Mouse (Mus musculus): ENCODE measurements around the gene Iqschfp. TPM values are rescaled to one million over a fixed set of nuclear protein-coding genes. Genes with fewer than 3 reads are reported as not detected.

Iqschfp gene
- polyA plus RNA-seq, 1 experiment from 2014 or later: not detected

- TF ChIP-seq EP300 (IDR thresholded peaks at IDR 0.05): no peak
- TF ChIP-seq CTCF (IDR thresholded peaks at IDR 0.05): no peak
- WGBS: 58% methylated on average over 3 of the region's 3 CpGs
- H3K4me1 ChIP-seq (ENCODE audit: insufficient read depth, low read depth, low read length): no peaks in the 10 kb centered on the region
- no peak overlapping the region for H3K4me3 ChIP-seq (ENCODE audit: low read depth, low read length)
- ATAC-seq (no peak), DNase-seq (ENCODE audit: low spot score) (no peak)
- H3K9me3 ChIP-seq (ENCODE audit: low read length): no peaks in the 10 kb centered on the region
- no peak overlapping the region for H3K27ac ChIP-seq (ENCODE audit: low read length)
- H3K4me2 ChIP-seq (replicated peaks; ENCODE audit: low read depth, low read length): no peak overlapping the region
- H3K36me3 ChIP-seq (ENCODE audit: insufficient read depth, low read length): no peaks in the 10 kb centered on the region
- H3K9ac ChIP-seq (replicated peaks; ENCODE audit: low read depth): no peak overlapping the region
- no peaks in the 10 kb centered on the region for H3K27me3 ChIP-seq (replicated peaks; ENCODE audit: insufficient read depth, low read length)
Measured at GRCm38 (mm10) chr3:67935829-67936228, 43.8 kb downstream of the Iqschfp start.

GRCm38 (mm10) chr3:67947000-67947399 lies 55.0 kb downstream of the Iqschfp start:
- DNase-seq (ENCODE audit: low spot score) (no peak), ATAC-seq (no peak)
- TF ChIP-seq CTCF (IDR thresholded peaks at IDR 0.05): no peak
- no peak for TF ChIP-seq EP300 (IDR thresholded peaks at IDR 0.05)
- Histone ChIP-seq H3K36me3 (ENCODE audit: insufficient read depth, low read length) (no peaks in the 10 kb centered on the region), H3K9me3 (ENCODE audit: low read length) (no peaks in the 10 kb centered on the region), H3K27ac (ENCODE audit: low read length) (no peak overlapping the region), H3K4me1 (ENCODE audit: insufficient read depth, low read depth, low read length) (no peaks in the 10 kb centered on the region), H3K9ac (replicated peaks; ENCODE audit: low read depth) (no peak overlapping the region), H3K4me3 (ENCODE audit: low read depth, low read length) (no peak overlapping the region), H3K4me2 (replicated peaks; ENCODE audit: low read depth, low read length) (no peak overlapping the region), H3K27me3 (replicated peaks; ENCODE audit: insufficient read depth, low read length) (no peaks in the 10 kb centered on the region)
- WGBS: 81% methylated on average over 2 of the region's 2 CpGs

- DNase-seq (ENCODE audit: low spot score) (no peak), ATAC-seq (no peak)
- no peak overlapping the region for H3K9ac ChIP-seq (replicated peaks; ENCODE audit: low read depth)
- H3K9me3 ChIP-seq (ENCODE audit: low read length): no peaks in the 10 kb centered on the region
- H3K4me1 ChIP-seq (ENCODE audit: insufficient read depth, low read depth, low read length): no peaks in the 10 kb centered on the region
- no peak overlapping the region for H3K4me2 ChIP-seq (replicated peaks; ENCODE audit: low read depth, low read length)
- no peaks in the 10 kb centered on the region for H3K27me3 ChIP-seq (replicated peaks; ENCODE audit: insufficient read depth, low read length)
- WGBS: 52% methylated on average over 5 of the region's 5 CpGs
- no peaks in the 10 kb centered on the region for H3K36me3 ChIP-seq (ENCODE audit: insufficient read depth, low read length)
- H3K4me3 ChIP-seq (ENCODE audit: low read depth, low read length): no peak overlapping the region
- no peak overlapping the region for H3K27ac ChIP-seq (ENCODE audit: low read length)
- TF ChIP-seq EP300 (IDR thresholded peaks at IDR 0.05): no peak
- TF ChIP-seq CTCF (IDR thresholded peaks at IDR 0.05): no peak
Measured at GRCm38 (mm10) chr3:67952517-67952940, 60.5 kb downstream of the Iqschfp start.

GRCm38 (mm10) chr3:67954459-67955065 lies 62.5 kb downstream of the Iqschfp start:
- no peak for DNase-seq (ENCODE audit: low spot score)
- WGBS: 24% methylated on average over 5 of the region's 5 CpGs
- ATAC-seq: no peak

GRCm38 (mm10) chr3:67959672-67960071 lies 67.6 kb downstream of the Iqschfp start:
- Histone ChIP-seq H3K4me2 (replicated peaks; ENCODE audit: low read depth, low read length) (no peak overlapping the region), H3K27me3 (replicated peaks; ENCODE audit: insufficient read depth, low read length) (no peaks in the 10 kb centered on the region), H3K4me3 (ENCODE audit: low read depth, low read length) (no peak overlapping the region), H3K9me3 (ENCODE audit: low read length) (no peaks in the 10 kb centered on the region), H3K9ac (replicated peaks; ENCODE audit: low read depth) (no peak overlapping the region), H3K27ac (ENCODE audit: low read length) (no peak overlapping the region), H3K4me1 (ENCODE audit: insufficient read depth, low read depth, low read length) (no peaks in the 10 kb centered on the region), H3K36me3 (ENCODE audit: insufficient read depth, low read length) (no peaks in the 10 kb centered on the region)
- ATAC-seq: no peak
- WGBS: 69% methylated on average over 7 of the region's 7 CpGs
- no peak for TF ChIP-seq EP300 (IDR thresholded peaks at IDR 0.05)
- TF ChIP-seq CTCF (IDR thresholded peaks at IDR 0.05): no peak
- no peak for DNase-seq (ENCODE audit: low spot score)

More at GRCm38 (mm10) chr3:67954459-67955065, 62.5 kb downstream of the Iqschfp start:
- Histone ChIP-seq H3K27ac (ENCODE audit: low read length) (no peak overlapping the region), H3K9me3 (ENCODE audit: low read length) (no peaks in the 10 kb centered on the region), H3K9ac (replicated peaks; ENCODE audit: low read depth) (no peak overlapping the region), H3K27me3 (replicated peaks; ENCODE audit: insufficient read depth, low read length) (no peaks in the 10 kb centered on the region), H3K4me1 (ENCODE audit: insufficient read depth, low read depth, low read length) (no peaks in the 10 kb centered on the region), H3K36me3 (ENCODE audit: insufficient read depth, low read length) (no peaks in the 10 kb centered on the region), H3K4me3 (ENCODE audit: low read depth, low read length) (no peak overlapping the region), H3K4me2 (replicated peaks; ENCODE audit: low read depth, low read length) (no peak overlapping the region)
- TF ChIP-seq EP300 (IDR thresholded peaks at IDR 0.05) (no peak), CTCF (IDR thresholded peaks at IDR 0.05) (no peak)

- no peak overlapping the region for H3K27ac ChIP-seq (ENCODE audit: low read length)
- TF ChIP-seq EP300 (IDR thresholded peaks at IDR 0.05) (no peak), CTCF (IDR thresholded peaks at IDR 0.05) (no peak)
- no peaks in the 10 kb centered on the region for H3K36me3 ChIP-seq (ENCODE audit: insufficient read depth, low read length)
- H3K9me3 ChIP-seq (ENCODE audit: low read length): no peaks in the 10 kb centered on the region
- H3K9ac ChIP-seq (replicated peaks; ENCODE audit: low read depth): no peak overlapping the region
- ATAC-seq (no peak), DNase-seq (ENCODE audit: low spot score) (no peak)
- H3K27me3 ChIP-seq (replicated peaks; ENCODE audit: insufficient read depth, low read length): no peaks in the 10 kb centered on the region
- 49% methylated on average over 3 of the region's 3 CpGs for WGBS
- no peaks in the 10 kb centered on the region for H3K4me1 ChIP-seq (ENCODE audit: insufficient read depth, low read depth, low read length)
- H3K4me2 ChIP-seq (replicated peaks; ENCODE audit: low read depth, low read length): no peak overlapping the region
- no peak overlapping the region for H3K4me3 ChIP-seq (ENCODE audit: low read depth, low read length)
Measured at GRCm38 (mm10) chr3:67960133-67960532, 68.1 kb downstream of the Iqschfp start.

GRCm38 (mm10) chr3:67960727-67961126 lies 68.7 kb downstream of the Iqschfp start:
- no peak overlapping the region for H3K4me2 ChIP-seq (replicated peaks; ENCODE audit: low read depth, low read length)
- H3K9ac ChIP-seq (replicated peaks; ENCODE audit: low read depth): no peak overlapping the region
- H3K4me1 ChIP-seq (ENCODE audit: insufficient read depth, low read depth, low read length): no peaks in the 10 kb centered on the region
- no peak overlapping the region for H3K27ac ChIP-seq (ENCODE audit: low read length)
- H3K4me3 ChIP-seq (ENCODE audit: low read depth, low read length): no peak overlapping the region
- no peaks in the 10 kb centered on the region for H3K27me3 ChIP-seq (replicated peaks; ENCODE audit: insufficient read depth, low read length)
- no peak for TF ChIP-seq EP300 (IDR thresholded peaks at IDR 0.05)
- TF ChIP-seq CTCF (IDR thresholded peaks at IDR 0.05): no peak
- DNase-seq (ENCODE audit: low spot score): no peak
- no peaks in the 10 kb centered on the region for H3K9me3 ChIP-seq (ENCODE audit: low read length)
- no peak for ATAC-seq
- H3K36me3 ChIP-seq (ENCODE audit: insufficient read depth, low read length): no peaks in the 10 kb centered on the region

All from lung, postnatal 0 days (tissue).